Mouse (Mus musculus): ENCODE results near the gene Arhgef16.

Gene Arhgef16

GRCm38 (mm10) chr4:154283671-154284070 lies 17.8 kb downstream of the Arhgef16 start:
- no peak for DNase-seq

DNA sequence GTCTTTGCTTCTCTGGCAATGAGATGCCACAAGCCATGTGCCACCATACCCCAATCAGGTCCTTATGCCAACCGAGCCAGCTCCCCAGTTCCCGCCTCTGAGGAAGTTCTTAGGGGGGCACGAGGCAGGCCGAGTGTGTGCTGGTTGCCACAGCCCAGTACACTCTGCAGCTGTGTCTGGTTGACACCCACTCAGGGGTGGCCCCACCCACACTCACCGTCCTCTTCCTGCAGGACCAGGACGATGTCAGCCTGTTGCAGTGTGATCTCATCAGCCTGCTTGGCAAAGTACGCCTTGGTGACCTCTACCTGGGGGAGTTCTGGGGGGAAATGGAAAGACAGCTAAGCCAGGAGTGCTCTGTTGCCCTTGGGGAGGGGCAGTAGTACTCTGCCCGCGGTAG lies 22.0 kb downstream of the Arhgef16 start:
- DNase-seq: no peak

DNA sequence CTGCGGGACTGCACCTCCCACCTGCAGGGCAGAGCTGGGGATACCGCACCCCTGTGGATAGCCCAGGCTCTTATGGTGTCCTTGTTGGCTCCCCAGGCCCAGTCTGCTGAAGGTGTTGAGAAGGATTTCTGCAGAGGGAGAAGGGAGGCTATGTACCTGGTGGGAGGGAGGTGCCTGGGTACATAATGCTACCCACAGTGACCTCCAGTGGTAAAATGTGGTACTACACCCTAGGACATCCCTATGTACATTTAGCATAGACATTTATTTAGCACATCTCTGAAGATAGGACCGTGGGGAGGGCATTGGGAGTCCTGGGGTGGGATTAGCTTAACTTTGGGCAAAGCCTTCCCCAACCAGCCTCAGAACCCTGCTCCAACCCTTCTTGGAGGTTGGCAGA lies 28.5 kb downstream of the Arhgef16 start:
- DNase-seq: peak in 1 of 2 experiments; percentile 7

DNA sequence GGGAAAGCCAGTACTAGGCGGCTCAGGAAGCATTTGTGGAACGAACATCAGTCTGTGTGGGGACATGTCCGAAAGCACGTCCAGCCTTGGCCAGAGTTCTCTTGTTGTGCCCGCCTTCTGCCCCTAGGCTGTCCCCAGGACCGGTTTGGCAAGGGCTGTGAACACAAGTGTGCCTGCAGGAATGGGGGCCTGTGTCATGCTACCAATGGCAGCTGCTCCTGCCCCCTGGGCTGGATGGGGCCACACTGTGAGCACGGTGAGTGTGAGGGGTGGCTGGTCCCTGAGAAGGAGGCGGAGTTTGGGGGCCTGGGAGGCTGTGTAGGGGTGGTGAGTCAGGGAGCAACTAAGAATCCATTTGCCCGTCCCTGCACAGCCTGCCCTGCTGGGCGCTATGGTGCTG lies 32.0 kb downstream of the Arhgef16 start:
- no peak for DNase-seq

- DNase-seq: no peak
Observed at GRCm38 (mm10) chr4:154267511-154267910, 34.0 kb downstream of the Arhgef16 start.

DNA sequence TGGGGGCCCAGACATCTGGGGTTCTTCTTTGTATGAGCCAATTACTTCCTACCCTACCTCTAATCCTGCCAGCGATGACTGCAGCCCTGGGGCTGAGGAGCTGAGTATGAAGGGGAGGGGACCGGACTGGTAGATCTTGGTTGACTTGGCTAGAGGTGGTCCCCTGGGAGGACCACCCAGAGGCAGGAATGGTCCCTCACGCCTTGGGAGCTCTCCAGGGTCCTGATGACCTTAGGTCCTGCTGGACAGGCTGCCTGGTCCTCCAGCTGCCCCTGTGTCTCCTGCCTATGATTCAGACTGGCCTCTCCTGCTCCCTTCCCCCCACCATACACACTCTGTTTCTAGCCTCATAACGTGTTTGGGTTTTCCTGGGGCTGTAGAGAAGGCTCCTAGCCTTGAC lies 39.4 kb downstream of the Arhgef16 start:
- no peak for DNase-seq

DNA sequence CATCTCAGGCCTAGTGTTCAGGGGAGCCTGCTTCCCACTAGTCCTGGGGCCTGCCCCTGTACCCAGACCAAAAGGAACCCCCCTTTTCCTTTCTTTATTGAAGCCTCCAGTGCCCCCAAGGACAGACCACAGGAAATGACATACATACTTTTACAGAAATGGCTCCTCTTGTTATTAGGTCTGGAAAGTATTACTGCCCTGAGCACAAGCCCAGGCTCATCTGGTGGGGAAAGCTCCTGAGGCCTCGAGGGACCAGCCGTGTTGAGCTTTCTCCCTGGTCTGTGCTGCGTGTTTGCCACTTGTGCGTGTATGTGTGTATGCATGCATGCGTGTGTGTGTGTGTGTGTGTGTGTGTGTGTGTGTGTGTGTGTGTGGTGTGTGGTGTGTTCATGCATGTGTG lies 40.7 kb downstream of the Arhgef16 start:
- no peak for DNase-seq

- no peak for DNase-seq
Observed at GRCm38 (mm10) chr4:154252537-154253255, 48.8 kb downstream of the Arhgef16 start.

DNA sequence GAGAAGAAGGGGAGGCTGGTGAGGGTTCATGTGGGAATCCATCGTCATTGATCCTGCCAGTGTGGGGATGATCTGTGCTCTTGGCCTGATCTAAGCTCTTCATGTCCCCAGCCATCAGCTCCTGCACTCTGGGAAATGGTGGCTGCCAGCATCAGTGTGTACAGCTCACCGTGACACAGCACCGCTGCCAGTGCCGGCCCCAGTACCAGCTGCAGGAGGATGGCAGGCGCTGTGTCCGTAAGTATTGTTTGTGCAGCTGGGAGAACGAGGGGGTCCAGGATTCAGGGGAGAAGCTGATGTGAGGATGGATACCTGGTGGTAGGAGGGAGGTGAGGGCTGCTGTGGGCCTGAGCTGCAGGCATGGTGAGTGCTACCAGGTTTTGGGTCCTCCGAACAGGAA lies 52.2 kb downstream of the Arhgef16 start:
- no peak for DNase-seq

DNA sequence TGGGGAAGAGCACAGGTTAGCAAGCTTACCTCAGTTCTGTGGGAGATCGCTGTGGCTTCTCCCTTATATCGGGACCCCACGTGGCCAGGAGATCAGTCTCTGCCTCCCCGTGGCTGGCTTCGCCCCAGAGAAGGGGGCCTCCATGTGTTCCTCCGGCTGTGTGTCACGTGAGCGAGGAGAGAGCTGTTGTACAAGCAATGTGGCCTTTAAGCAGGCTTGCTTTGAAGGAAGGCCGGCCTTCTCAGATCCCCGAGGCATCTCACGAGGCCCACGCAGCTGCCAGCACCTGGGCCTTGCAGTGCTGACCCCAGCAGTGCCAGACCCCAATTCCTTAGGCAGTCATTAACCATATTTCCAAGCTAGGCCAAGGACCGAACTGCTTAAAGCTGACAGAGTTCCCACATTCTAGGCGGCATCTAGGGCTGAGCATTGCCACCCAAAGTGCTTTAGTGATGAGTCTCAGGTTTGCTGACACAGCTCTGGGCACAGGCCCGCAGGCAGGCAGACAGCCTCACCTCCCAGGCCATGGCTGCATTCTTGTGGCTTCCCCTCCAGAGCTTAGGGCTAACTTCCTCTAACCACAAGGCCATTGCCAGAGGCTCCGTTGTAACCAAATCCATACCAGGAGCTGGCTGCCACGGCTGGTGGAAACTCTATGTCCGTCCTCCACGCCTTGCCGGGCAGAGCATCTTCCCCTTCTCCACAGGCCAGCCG lies 53.2 kb downstream of the Arhgef16 start:
- DNase-seq: no peak

DNA sequence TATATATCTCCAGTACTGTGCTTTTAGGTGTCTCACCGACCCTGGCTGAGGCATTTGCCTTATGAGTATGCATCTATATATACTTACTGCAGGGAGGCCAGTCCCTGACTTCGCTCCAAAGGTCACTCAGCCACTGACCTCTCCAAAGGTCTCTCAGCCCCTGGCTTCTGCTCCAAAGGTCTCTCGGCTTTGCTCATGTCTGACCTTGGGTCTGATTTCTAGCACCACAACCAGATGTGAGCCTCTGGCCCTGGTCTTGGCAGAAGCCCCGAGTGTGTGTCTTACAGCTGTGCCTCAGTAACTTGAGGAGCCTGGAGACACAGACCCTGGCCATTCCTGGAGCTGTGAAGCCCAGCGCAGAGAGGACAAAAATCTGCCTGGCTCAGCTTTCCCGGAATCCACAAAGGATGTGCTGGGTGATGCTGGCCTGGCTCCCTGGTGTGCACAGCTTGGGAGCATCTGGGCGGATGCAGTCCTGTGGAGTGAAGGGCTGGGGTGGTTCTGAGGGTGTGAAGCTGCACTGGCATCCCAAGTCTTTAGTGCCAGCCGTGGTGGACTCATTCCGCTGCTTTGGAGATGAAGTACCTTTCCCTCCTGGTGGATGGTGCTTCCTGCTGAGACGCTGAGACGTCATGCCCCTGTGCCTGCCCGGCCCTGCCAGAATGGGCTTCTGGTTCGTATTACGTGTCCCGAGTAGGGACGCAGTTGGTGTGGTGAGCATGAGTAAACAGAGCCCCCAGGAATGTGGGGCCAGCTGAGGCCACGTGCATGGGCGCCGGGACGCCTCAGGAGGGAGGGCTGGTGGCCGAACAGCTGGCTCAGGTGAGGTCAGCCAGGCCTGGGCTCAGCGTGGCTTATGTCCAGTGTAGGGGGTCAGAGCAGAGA lies 54.0 kb downstream of the Arhgef16 start:
- no peak for DNase-seq

DNA sequence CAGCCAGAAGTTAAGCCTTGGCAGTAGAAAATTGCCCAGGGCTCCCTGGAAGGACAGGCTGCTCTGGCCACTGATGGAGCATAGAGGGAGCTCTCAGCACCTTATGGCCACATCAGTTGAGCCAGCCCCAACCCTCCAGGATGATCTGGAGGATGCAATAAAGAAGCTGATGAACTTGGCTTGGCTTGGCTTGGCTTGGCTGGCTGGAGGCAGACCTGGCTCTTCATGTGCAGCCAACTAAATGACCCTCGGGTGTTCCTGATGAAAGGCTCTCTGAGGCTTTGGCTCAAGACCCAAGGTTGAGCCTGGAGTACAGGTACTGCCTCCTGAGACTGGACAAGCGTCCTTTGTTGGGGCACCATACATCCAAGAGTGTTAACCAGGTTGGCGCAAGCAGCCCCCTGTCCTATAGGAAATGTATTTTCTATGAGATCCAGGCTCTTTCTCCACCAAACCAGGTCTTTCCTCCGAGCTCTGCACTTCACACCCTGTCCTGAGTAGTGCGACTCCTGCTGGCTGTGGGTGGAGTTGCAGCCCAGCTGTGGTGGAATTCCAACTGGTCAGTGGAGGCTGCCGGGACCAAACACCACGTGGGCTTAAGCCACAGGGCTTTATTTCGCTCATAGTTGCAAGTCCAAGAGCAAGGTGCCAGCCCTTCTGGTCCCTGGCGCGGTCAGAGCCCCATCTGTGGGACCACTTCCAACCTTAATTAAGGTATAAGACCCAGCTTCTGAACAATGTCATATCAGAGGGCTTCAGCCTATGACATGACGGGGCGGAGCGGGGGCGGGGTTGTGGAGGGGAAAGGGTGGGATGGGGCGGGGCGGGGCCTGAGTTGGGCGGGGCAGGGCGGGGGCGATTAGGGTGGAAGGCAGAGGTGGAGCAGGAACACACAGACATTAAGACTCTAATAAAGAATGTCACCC lies 55.1 kb downstream of the Arhgef16 start:
- peak; percentile 43 to 54 for DNase-seq

- DNase-seq: no peak
Observed at GRCm38 (mm10) chr4:154245342-154245741, 56.1 kb downstream of the Arhgef16 start.

- no peak for DNase-seq
Observed at GRCm38 (mm10) chr4:154240608-154241007, 60.9 kb downstream of the Arhgef16 start.

DNA sequence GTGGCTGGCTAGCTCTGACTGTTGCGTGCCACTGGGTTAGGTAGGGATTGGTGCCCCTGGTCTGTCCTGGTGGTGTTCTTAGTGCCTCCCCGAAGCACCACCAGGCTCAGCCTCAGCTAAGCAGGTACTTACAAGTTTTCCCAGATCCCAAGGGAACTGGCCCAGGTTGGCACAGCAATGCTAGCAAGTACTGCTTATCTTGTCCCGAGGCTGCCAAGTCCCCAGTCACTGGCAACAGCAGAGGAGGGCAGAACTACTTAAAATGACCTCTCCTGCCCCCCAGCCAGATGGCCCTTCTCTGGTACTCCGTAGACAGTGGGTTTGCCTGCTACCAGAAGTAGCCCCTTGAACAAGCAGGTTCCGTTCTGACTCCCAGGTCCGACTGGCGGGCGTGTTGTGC lies 62.3 kb downstream of the Arhgef16 start:
- no peak for DNase-seq

DNA sequence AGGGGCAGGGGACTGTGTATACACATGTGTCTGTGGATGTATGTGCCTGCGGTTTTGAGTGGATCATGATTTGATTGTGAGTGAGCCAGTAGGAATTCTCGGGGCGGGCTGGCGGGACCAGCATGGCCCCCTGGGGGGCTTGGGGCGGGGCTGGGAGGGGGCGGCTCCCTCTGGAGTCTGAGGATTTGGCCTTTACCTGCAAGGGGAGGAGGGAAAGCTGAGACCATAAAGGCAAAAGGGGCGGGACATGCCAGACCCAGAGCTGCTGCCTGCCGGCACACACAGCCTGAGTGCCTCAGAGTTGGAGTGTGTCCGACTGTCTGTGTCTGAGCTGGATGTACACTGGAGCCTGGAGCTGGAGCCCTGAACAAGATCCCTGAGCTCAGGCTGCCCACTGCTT lies 64.2 kb downstream of the Arhgef16 start:
- no peak for DNase-seq

DNA sequence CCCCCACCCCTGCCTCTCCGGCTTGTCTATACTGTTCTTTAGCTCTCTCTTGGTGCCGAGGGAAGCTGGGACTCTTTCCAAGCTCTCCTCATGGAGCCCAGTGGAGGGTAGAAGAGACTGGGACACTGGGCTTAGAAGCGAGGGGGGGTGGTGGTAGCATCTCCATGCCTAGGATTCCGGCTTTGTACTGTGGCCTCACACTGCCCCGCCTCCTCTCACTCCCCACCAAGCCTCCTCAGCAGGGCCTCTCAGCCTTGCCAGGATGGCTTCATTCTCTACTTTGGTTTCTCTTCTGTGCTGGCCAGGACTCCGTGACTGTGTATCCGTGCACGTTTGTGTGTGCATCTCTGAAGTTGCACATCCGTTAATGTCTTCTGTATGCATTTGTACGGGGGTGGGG lies 64.6 kb downstream of the Arhgef16 start:
- no peak for DNase-seq

GRCm38 (mm10) chr4:154236001-154236400 lies 65.5 kb downstream of the Arhgef16 start:
- DNase-seq: no peak

DNA sequence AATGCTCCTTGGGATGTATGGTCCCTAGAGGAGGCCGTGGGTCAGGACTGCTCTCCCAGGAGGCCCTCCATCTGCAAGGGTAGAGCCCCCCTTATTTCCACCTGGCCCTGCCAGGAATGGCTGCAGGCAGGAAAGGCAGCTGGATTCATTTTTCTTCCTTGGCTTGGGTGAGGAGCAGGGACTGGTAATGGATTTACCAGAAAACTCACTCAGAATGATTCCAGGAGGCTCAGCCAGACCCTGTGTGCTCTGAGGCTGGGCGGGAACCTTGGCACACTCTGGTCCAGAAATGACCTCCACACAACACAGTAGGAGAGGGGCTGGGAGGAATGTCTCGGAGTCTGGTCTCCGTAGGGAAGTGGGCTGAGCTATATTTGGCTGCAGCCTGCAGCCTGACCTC lies 69.2 kb downstream of the Arhgef16 start:
- no peak for DNase-seq

DNA sequence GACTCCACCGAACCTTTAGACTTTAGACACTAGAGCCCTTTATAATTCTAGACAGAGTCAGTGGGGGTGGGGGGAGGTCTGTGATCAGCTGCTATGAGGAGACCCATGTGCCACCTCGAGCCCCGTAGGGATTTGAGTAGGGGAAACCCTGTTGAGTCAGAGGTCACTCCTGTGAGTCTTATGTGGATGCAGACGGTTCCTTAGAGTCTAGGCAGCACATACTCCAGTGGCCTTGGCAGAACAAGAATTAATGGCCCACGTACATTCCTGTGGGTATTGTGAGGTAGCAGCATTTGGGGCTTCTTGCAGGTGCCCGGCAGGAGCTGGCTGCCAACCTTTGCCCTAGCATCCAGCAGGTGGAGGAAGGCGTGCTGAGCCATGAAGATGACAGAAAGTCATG lies 70.1 kb downstream of the Arhgef16 start:
- no peak for DNase-seq

- DNase-seq: no peak
Observed at GRCm38 (mm10) chr4:154229569-154229968, 71.9 kb downstream of the Arhgef16 start.

Data from thymus, postnatal 36 days (tissue).